Mouse (Mus musculus): ENCODE results near the gene B4galnt3. TPM values are rescaled to one million over a fixed set of nuclear protein-coding genes. Genes with fewer than 3 reads are reported as not detected.

The B4galnt3 gene
- total RNA-seq, 2 experiments from 2014 or later, result 0.30 to 0.32 TPM

DNA sequence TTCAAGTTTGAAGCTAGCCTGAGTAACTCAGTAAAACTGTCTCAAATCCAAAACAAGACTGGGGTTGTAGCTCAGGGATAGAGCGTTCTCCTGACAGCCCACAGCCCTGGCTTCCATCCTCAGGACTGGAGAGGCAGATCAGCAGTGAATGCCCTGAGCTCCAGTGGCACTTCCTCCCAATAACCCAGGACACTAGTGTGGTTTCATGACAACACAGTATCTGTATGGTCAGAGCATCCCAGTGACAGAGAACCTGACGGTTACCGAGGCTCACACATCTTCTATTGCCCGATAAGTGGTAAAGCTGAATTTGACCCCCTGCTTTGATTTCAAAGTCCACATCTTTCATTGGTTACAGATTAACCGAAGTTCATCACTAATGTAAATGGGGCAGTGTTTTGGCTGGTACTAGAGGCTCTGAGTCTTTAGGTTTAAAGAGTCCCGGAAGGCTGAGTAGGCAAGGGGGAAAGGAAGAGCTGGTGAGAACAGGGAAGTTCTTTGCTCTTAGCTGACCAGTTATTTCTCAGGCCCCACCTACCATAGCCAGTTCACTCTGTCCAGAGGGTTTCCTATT lies 120.2 kb downstream of the B4galnt3 start:
- no peak for DNase-seq (ENCODE audit: extremely low spot score in 1 of 2, low spot score in 2 of 2)
- intact Hi-C loops (cut with DNase I), result no loop called here

GRCm38 (mm10) chr6:120172294-120173017 lies 121.9 kb downstream of the B4galnt3 start:
- intact Hi-C loops (cut with DNase I), result no loop called here
- no peak for DNase-seq (ENCODE audit: extremely low spot score in 1 of 2, low spot score in 2 of 2)

DNA sequence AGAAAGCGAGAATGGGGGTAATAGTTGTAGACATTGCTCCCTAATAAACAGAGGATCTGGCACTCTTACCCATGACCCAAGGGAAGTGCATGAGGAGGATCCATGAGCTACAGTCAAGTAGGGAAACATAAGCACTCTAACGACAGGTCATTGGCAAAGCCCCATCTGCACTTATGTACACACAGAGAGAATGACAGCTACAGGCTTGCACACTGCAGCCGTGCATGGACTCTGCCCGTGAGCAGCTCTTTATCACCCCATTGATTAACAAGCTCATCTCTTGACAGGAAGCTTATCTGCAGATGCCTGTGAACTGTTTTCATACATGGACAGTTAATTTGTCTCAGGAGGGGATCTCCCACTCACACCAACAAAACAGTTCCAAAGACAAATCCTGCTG lies 126.8 kb downstream of the B4galnt3 start:
- intact Hi-C loops (cut with DNase I), result no loop called here
- DNase-seq (ENCODE audit: extremely low spot score in 1 of 2, low spot score in 2 of 2), result no peak

- no peak for DNase-seq (ENCODE audit: extremely low spot score in 1 of 2, low spot score in 2 of 2)
- intact Hi-C loops (cut with DNase I), result no loop called here
Observed at GRCm38 (mm10) chr6:120164765-120165164, 129.6 kb downstream of the B4galnt3 start.

- intact Hi-C loops (cut with DNase I), result no loop called here
- DNase-seq (ENCODE audit: extremely low spot score in 1 of 2, low spot score in 2 of 2), result no peak
Observed at GRCm38 (mm10) chr6:120162928-120163327, 131.4 kb downstream of the B4galnt3 start.

GRCm38 (mm10) chr6:120159133-120159901 lies 135.0 kb downstream of the B4galnt3 start:
- intact Hi-C loops (cut with DNase I), result no loop called here
- DNase-seq (ENCODE audit: extremely low spot score in 1 of 2, low spot score in 2 of 2), result peak; percentile 64 to 71

- peak in 1 of 2 experiments; percentile 34 for DNase-seq (ENCODE audit: extremely low spot score in 1 of 2, low spot score in 2 of 2)
- intact Hi-C loops (cut with DNase I), result no loop called here
Observed at GRCm38 (mm10) chr6:120157479-120157878, 136.9 kb downstream of the B4galnt3 start.

DNA sequence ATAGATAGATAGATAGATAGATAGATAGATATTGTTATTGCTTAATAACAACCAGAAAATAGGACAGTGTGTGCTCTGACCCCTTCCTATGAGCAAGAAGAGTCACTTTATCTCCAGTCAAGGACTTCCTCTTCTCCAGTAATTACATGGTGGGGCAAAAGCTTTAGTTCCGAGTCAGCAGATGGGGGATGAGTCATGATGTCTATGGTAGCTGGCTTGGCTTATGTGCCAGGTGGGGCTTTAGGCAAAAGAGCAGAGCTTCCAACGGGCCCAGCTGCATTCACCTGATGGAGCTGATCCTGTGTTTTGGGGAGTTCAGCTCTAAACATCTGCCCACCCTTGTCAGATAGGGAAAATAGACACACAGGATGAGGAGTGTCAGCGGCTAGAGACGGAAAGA lies 138.8 kb downstream of the B4galnt3 start:
- intact Hi-C loops (cut with DNase I), result no loop called here
- no peak for DNase-seq (ENCODE audit: extremely low spot score in 1 of 2, low spot score in 2 of 2)

DNA sequence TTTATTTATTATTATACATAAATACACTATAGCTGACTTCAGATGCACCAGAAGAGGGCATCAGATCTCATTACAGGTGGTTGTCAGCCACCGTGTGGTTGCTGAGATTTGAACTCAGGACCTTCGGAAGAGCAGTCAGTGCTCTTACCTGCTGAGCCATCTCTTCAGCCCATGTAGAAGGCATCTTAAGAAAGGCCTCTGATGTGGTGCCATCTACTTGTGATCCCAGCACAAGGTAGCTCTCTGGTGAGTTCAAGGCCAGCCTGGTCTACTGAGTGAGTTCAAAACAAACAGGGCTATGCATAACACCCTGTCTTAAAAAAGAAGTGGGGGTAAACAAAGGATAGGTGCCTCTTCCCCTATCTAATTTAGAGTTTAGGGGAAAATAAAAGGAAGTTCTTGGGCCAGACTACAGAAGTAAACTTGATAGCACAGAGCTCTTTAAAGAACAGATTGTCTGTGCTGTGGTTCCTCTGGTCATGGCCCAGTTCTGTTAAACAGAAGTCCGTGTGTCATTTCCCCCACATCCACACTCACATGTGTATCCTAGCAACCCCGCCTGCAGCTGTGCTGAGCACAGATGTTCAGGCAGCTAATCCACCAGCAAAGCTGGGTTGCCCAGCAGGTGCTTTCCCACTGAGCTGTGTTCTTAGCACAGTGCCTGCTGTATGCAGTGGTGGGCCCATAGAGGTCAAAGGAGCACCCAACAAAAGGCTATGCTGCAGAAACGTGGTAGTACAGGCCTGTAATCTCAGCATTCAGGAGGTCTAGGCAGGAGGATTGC lies 139.6 kb downstream of the B4galnt3 start:
- DNase-seq (ENCODE audit: extremely low spot score in 1 of 2, low spot score in 2 of 2), result peak; percentile 8 to 53
- intact Hi-C loops (cut with DNase I), result no loop called here

Other genes starting within 250 kb of the B4galnt3 start
- gene Ninj2, start 201.2 kb downstream of the B4galnt3 start, total RNA-seq (2021), result under 1 TPM; 0.43 to 0.45 TPM
- not detected for gene D330020A13Rik, start 195 bp downstream of the B4galnt3 start, total RNA-seq (2021)
- gene Kdm5a, start 69.6 kb upstream of the B4galnt3 start, total RNA-seq (2021), result 10 to 100 TPM; 29.1 to 31.2 TPM
- 1 to 10 TPM; 4.6 to 7.7 TPM for gene Ccdc77, start 69.8 kb upstream of the B4galnt3 start, total RNA-seq (2021)
- gene Il17ra, start 168.7 kb upstream of the B4galnt3 start, total RNA-seq (2021), result 1 to 10 TPM; 4.9 to 5.4 TPM
- 10 to 100 TPM; 51.3 to 51.6 TPM for gene Tmem121b, start 199.2 kb upstream of the B4galnt3 start, total RNA-seq (2021)
- gene Hdhd5, start 236.8 kb upstream of the B4galnt3 start, total RNA-seq (2021), result 10 to 100 TPM; 31.3 to 31.5 TPM